Mouse (Mus musculus) erythroblast, embryonic 14.5 days (primary cell): Measurements from ENCODE around the gene Yap1. TPM values are rescaled to one million over a fixed set of nuclear protein-coding genes. Genes with fewer than 3 reads are reported as not detected.

Experiments used
- H3K27me3 ChIP-seq: 2 replicates; pipeline ENCODE4 v1.6.1; 2012; ENCODE audit warnings: inconsistent platforms; ENCODE audit not compliant: control insufficient read depth
- H3K36me3 ChIP-seq: 2 replicates; pipeline ENCODE4 v1.6.1; 2012; ENCODE audit warnings: mild to moderate bottlenecking, inconsistent platforms; ENCODE audit not compliant: control insufficient read depth
- H3K4me1 ChIP-seq: 2 replicates; pipeline ENCODE4 v1.6.1; 2012; ENCODE audit warnings: inconsistent platforms; ENCODE audit not compliant: control insufficient read depth
- H3K4me3 ChIP-seq: replicated peaks from 2 replicates; pipeline ENCODE3; 2012; ENCODE audit warnings: moderate library complexity, mild to moderate bottlenecking, inconsistent platforms
- H3K9me3 ChIP-seq: 2 replicates; pipeline ENCODE4 v1.6.1; 2012; ENCODE audit warnings: low read length, inconsistent platforms, mixed read lengths; ENCODE audit not compliant: control insufficient read depth
- GATA1 ChIP-seq: IDR thresholded peaks from 2 replicates; pipeline ENCODE4 v1.6.1; 2012; ENCODE audit warnings: low read length, inconsistent platforms, mixed read lengths
- TAL1 ChIP-seq: IDR thresholded peaks from 3 replicates; pipeline ENCODE4 v1.6.1; 2012; ENCODE audit warnings: low read length, inconsistent platforms, mixed read lengths
- polyA plus RNA-seq: library from polyadenylated mRNA; stranded (reverse); fragments of >175 nt; gene quantifications from 2 replicates; pipeline ENCODE4 v1.2.3, GENCODE M21; 2012

The Yap1 gene
- polyA plus RNA-seq, 1 experiment = not detected

DNA sequence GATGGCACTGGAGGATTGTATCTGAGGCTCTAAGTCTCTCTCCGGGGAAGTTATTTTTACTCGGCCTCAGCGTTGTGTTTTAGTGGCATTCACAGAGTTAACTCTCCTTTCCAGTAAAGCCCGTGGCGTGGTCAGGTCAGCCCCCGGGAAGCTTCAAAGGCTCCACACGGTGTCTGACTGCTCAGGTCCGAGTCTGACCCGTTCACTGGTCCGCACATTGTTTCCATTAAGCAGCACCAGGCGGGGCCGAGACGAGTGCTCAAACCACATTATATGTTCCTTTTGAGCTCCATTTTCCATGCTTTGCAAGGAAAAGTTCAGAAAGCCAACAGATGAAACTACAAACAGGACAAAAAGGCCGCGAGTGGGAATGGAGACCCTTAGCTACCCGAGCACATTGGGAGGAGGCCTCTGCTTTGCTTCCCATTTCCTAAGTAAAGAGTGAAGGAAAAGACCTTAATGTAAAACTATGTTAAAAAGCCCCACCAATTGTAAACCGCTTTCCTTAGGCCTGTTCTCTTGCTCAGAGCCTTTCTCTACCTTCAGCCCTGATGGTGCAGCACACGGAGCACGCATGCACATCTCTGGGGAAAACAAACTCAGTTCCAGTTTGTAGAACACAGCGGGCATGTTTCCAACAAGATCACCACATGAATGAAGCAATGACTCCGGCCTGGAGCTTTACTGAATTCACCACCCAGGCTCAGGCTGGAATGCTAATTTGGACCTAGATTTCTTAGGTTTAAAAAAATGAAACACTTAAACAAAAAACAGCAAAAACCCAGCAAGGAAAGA is 42.8 kb downstream of the Yap1 start:
- peaks cover 44% of the 10 kb centered on the region for H3K4me1 ChIP-seq
- TF ChIP-seq GATA1 (no peak), TAL1 (no peak)

DNA sequence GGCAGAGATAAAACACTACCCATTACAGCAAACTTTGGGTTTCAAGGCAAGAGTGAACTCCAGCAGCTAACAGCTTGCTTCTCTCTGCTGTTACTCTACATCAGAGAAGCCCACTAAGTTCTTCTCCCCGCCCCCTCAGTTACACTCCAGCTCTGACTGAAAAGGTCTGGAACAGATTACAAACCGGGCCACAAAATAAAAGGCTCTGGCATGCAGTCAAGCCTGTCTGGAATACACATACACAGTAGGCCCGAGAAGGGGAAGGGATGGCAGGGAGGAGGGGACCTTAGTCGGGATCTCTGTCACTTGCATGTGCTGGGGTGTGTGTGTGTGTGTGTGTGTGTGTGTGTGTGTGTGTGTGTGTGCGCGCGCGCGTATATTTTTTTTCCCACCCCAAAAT is 44.0 kb downstream of the Yap1 start:
- Histone ChIP-seq H3K9me3 (no peaks in the 10 kb centered on the region), H3K4me1 (peaks cover 38% of the 10 kb centered on the region), H3K36me3 (no peaks in the 10 kb centered on the region; the same call in 1 of the 2 replicates), H3K4me3 (no peak overlapping the region), H3K27me3 (no peaks in the 10 kb centered on the region)
- TF ChIP-seq TAL1 (no peak), GATA1 (no peak)

More for the DNA sequence above, 42.8 kb downstream of the Yap1 start:
- Histone ChIP-seq H3K9me3 (no peaks in the 10 kb centered on the region), H3K36me3 (no peaks in the 10 kb centered on the region; the same call in 1 of the 2 replicates), H3K4me3 (no peak overlapping the region), H3K27me3 (no peaks in the 10 kb centered on the region)

DNA sequence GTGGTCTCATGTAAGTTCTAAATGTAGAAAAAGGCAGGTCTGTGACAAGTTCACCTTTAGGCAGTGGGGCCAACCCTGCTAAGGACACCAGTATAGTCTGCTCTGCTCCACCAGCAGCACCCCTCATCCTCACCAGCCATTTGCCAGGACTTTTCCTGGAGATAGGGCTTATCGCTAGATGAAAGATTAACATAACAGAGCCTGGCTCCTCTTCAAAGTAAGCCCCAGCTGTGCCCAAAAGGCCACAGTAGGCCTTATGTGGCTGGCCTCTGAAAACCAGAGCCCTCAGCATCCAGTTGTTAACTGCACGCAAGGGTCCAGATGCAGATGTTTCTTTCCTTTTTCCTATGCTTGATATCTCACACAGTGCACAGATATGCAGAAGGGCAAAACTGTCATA is 45.1 kb downstream of the Yap1 start:
- H3K27me3 ChIP-seq = no peaks in the 10 kb centered on the region

GRCm38 (mm10) chr9:7958025-7958593 is 46.3 kb downstream of the Yap1 start:
- Histone ChIP-seq H3K9me3 (no peaks in the 10 kb centered on the region), H3K4me3 (no peak overlapping the region), H3K36me3 (no peaks in the 10 kb centered on the region; the same call in 1 of the 2 replicates), H3K4me1 (peaks cover 18% of the 10 kb centered on the region), H3K27me3 (no peaks in the 10 kb centered on the region)
- TF ChIP-seq GATA1 (no peak), TAL1 (no peak)

More for the DNA sequence above, 45.1 kb downstream of the Yap1 start:
- H3K9me3 ChIP-seq = no peaks in the 10 kb centered on the region
- H3K36me3 ChIP-seq = no peaks in the 10 kb centered on the region; the same call in 1 of the 2 replicates
- no peak overlapping the region for H3K4me3 ChIP-seq
- TF ChIP-seq GATA1 (no peak), TAL1 (no peak)
- peaks cover 29% of the 10 kb centered on the region for H3K4me1 ChIP-seq

GRCm38 (mm10) chr9:7957407-7957806 is 47.0 kb downstream of the Yap1 start:
- no peak overlapping the region for H3K4me3 ChIP-seq
- H3K4me1 ChIP-seq = peaks cover 12% of the 10 kb centered on the region
- H3K27me3 ChIP-seq = no peaks in the 10 kb centered on the region; the same call in 1 of the 2 replicates
- no peaks in the 10 kb centered on the region; the same call in 1 of the 2 replicates for H3K36me3 ChIP-seq
- no peaks in the 10 kb centered on the region for H3K9me3 ChIP-seq
- no peak for TF ChIP-seq TAL1

DNA sequence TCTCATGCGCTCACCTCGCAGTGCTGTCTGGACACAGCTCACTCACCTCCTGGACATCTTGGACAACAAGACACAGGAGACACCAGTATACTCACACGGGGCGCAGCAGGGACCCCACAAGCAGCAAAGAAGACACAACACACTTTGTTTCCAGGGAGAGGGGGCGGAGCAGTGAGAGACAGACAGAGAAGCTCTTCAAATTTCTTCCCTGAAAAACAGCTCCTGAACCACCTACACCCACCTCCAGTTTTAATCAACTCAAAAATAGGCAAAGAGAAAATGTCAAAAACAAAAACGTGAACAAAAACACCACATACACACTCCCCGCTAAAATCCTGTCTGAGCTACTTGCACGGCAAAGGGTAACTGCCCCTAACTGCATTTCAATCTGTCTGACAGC is 48.0 kb downstream of the Yap1 start:
- TF ChIP-seq TAL1 (no peak), GATA1 (no peak)
- Histone ChIP-seq H3K36me3 (no peaks in the 10 kb centered on the region; the same call in 1 of the 2 replicates), H3K27me3 (no peaks in the 10 kb centered on the region; the same call in 1 of the 2 replicates), H3K4me3 (no peak overlapping the region), H3K9me3 (no peaks in the 10 kb centered on the region), H3K4me1 (peaks cover 11% of the 10 kb centered on the region)

DNA sequence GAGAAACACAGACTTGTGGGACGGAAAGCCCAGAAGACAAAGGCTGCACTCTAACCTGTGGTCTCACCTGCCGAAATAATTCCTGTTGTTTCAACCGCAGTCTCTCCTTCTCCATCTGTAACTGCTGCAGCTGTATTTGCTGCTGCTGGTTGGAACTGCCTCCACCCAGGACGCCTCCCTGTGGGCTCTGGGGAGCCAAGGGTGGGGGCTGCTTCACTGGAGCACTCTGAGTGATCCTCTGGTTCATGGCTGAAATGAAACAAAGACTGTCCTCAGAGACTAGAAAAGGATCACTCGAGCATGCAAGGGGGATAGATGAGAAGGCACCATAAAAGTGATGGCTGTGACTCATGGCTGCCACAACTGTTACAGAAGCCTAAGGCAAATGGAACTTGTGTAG is 51.5 kb downstream of the Yap1 start:
- no peak for TF ChIP-seq TAL1
- no peak for TF ChIP-seq GATA1
- no peaks in the 10 kb centered on the region; the same call in 1 of the 2 replicates for H3K27me3 ChIP-seq
- no peaks in the 10 kb centered on the region; the same call in 1 of the 2 replicates for H3K36me3 ChIP-seq
- peaks cover under 1% of the 10 kb centered on the region for H3K4me1 ChIP-seq
- no peak overlapping the region for H3K4me3 ChIP-seq
- no peaks in the 10 kb centered on the region for H3K9me3 ChIP-seq

DNA sequence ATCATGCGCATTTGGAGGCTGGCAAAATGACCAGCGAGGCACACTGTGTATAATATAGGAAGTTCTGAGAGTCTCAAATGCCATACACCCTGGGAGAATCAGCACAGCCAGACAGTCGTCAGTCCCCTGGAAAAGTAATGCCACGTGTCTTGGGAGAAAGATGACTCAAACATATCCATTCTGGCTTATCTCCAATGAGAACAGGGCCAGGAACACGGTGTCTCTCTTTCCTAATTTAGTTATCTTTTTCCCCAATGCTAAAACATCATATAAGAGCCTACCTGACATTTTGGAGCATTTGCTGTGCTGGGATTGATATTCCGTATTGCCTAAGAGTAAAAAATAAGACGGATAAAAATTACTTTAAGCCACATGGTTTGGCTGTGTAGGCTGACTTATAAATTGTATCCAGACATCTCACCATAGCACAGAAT is 54.2 kb downstream of the Yap1 start:
- Histone ChIP-seq H3K9me3 (no peaks in the 10 kb centered on the region), H3K4me1 (no peaks in the 10 kb centered on the region), H3K27me3 (no peaks in the 10 kb centered on the region; the same call in 1 of the 2 replicates), H3K4me3 (no peak overlapping the region), H3K36me3 (no peaks in the 10 kb centered on the region; the same call in 1 of the 2 replicates)
- TF ChIP-seq TAL1 (no peak), GATA1 (no peak)

DNA sequence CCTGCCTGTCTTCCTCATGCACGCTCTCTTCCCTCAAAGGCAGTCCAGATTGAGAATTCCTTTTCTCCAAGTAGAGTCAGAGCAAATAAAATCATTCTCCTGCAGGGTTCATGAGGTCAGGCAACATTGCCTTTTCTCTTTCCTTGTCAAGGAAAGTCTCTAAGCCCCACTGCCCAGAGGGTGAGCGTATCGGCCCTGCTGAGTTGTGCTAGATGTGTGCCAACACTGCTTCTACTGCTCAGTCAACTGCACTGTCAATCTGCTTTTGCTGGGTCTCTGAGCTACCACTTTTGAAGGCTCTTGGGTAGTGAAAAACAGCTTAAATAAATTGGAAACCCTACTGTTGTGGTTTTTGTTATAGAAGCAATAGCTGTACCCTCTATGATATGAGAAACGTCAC is 56.5 kb downstream of the Yap1 start:
- no peak overlapping the region for H3K4me3 ChIP-seq
- no peaks in the 10 kb centered on the region for H3K4me1 ChIP-seq
- no peaks in the 10 kb centered on the region; the same call in 1 of the 2 replicates for H3K27me3 ChIP-seq
- H3K9me3 ChIP-seq = no peaks in the 10 kb centered on the region
- no peaks in the 10 kb centered on the region; the same call in 1 of the 2 replicates for H3K36me3 ChIP-seq
- TF ChIP-seq GATA1 (no peak), TAL1 (no peak)
